Mouse (Mus musculus): Measurements from ENCODE around the gene Hadh. TPM values are rescaled to one million over a fixed set of nuclear protein-coding genes. Genes with fewer than 3 reads are reported as not detected.

The Hadh gene
- total RNA-seq (2014; fragmentation: Nextera tagmentation) = 28.2 and 31.9 TPM in 2 replicates
- total RNA-seq (2017) = 44.7 and 49.6 TPM in 2 replicates

DNA sequence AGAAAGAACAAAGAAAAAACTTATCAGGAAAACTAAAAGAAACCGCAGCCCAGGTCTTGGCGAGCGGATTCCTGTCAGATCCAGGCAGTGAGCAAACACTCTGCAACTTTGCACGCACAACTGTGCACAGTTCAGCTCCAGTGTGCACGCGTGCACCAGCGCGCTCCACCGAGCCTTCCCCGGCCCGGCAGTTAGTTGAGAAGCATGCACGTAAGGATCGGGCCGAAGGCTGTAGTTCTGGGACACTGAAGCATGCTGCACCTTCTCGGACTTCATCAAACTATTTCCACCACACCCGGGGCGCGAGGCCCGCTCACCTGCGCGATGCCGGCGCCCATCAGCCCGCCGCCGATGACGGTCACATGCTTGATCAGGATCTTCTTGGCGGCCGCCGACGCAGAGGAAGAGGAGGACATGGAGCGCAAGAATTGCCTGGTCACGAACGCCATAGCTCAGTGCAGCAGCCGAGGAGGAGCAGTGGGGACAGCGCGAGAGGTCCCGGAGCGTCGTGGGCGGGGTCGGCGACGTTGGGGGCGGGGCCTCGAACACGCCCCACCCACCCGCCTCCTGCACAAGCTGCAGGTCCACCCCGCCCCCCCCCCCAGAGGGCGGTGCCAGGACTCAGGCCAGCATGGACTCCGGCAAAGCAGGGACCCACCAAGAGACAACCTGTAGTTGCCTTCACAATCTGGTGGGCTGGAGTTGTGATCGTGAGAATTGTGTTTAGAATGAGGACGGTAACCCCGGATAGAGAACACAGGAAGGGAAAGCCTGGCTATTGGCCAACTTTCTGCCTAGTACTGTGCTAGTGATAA lies at the start of gene Hadh:
Gene Hadh, minus strand, starts transcription at position 543 of the 815 bp plus-strand sequence.
- ATAC-seq (replicated peaks; ENCODE audit: low FRiP score, low TSS enrichment, poor library complexity, severe bottlenecking) = peak; percentile 83

DNA sequence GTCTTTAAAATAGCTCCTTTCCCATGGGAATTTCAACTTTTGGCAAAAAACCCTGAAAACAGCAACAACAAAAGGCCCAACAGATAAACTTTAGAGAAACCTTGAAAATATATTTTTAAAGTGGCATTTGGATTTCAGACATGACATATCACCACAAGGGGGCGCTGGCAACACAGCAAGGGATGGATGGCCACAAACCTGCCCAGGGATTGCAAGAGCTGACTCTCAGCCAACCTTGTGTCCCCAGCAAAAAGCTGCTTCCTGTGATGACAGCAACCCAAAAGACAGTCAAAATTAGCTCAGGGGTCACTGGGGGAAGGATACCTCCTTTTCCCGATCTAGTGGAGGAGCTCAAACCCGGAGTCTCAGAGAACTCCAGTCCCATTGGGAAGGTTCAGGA lies 48.3 kb upstream of the Hadh start:
- peak; percentile 68 for ATAC-seq (replicated peaks; ENCODE audit: low FRiP score, low TSS enrichment, poor library complexity, severe bottlenecking)

DNA sequence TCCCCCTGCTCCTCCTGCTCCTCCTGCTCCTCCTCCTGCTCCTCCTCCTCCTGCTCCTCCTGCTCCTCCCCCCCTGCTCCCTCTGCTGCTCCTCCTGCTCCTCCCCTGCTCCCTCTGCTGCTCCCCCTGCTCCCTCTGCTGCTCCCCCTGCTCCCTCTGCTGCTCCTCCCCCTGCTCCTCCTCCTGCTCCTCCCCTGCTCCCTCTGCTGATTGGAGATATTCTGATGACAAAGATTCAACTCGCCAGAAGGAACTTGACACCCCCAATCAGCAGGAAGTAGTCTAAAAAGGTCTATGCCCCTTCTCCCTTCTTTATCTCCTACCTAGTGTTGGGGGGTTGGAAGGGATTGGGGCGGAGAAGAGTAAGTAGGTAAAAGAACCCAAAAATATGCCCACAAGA lies 46.3 kb upstream of the Hadh start:
- no peak for ATAC-seq (replicated peaks; ENCODE audit: low FRiP score, low TSS enrichment, poor library complexity, severe bottlenecking)

- ATAC-seq (replicated peaks; ENCODE audit: low FRiP score, low TSS enrichment, poor library complexity, severe bottlenecking) = no peak
Measured at GRCm38 (mm10) chr3:131317126-131317525, 45.2 kb upstream of the Hadh start.

- ATAC-seq (replicated peaks; ENCODE audit: low FRiP score, low TSS enrichment, poor library complexity, severe bottlenecking) = no peak
Measured at GRCm38 (mm10) chr3:131315957-131316510, 44.1 kb upstream of the Hadh start.

DNA sequence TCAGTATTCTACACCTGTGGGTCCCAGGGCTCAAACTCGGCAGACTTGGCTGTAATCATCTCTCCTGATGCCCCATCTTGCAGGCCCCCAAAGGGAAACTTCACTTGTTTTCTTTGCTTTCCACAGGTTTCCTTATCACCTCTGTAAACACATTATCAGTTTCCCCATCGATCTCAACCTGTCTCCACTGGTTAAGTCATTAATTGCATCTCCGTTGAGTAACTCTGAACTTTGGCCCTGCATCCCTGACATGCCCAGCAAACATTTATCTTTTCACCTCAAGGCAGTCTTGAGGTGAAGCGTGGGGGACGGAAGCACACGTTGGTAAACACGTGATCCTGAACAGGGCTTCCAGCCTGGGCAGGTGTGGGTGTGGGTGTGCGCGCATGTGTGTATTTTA lies 40.4 kb upstream of the Hadh start:
- no peak for ATAC-seq (replicated peaks; ENCODE audit: low FRiP score, low TSS enrichment, poor library complexity, severe bottlenecking)

GRCm38 (mm10) chr3:131310572-131310971 lies 38.7 kb upstream of the Hadh start:
- ATAC-seq (replicated peaks; ENCODE audit: low FRiP score, low TSS enrichment, poor library complexity, severe bottlenecking) = no peak

DNA sequence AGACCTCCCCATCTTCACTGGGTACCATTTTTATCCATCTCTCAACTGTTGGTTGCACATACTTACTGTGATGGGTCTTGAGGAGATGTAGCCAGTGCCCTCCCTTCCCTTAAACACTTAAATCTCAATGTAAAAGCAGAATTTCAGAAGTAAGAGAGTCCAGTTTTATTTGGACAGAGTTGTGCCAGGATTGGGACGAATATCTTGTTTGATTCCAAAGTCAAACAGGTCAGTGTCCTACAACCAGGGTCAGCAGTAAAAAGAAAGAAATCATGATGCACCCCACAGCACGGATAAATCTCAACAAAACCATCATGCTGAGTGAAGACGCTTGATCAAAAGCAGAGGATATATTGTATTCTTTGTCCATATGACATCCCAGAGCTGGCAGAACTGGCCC lies 35.9 kb upstream of the Hadh start:
- no peak for ATAC-seq (replicated peaks; ENCODE audit: low FRiP score, low TSS enrichment, poor library complexity, severe bottlenecking)

- ATAC-seq (replicated peaks; ENCODE audit: low FRiP score, low TSS enrichment, poor library complexity, severe bottlenecking) = no peak
Measured at GRCm38 (mm10) chr3:131306255-131306654, 34.4 kb upstream of the Hadh start.

- ATAC-seq (replicated peaks; ENCODE audit: low FRiP score, low TSS enrichment, poor library complexity, severe bottlenecking) = peak; percentile 53
Measured at GRCm38 (mm10) chr3:131303320-131303714, 31.4 kb upstream of the Hadh start.

- peak; percentile 100 for ATAC-seq (replicated peaks; ENCODE audit: low FRiP score, low TSS enrichment, poor library complexity, severe bottlenecking)
Measured at GRCm38 (mm10) chr3:131302452-131303319, 30.8 kb upstream of the Hadh start, which contains the start of gene Cyp2u1. Gene Cyp2u1, minus strand, starts transcription at chr3:131303227.

GRCm38 (mm10) chr3:131299908-131300307 lies 28.0 kb upstream of the Hadh start:
- no peak for ATAC-seq (replicated peaks; ENCODE audit: low FRiP score, low TSS enrichment, poor library complexity, severe bottlenecking)

DNA sequence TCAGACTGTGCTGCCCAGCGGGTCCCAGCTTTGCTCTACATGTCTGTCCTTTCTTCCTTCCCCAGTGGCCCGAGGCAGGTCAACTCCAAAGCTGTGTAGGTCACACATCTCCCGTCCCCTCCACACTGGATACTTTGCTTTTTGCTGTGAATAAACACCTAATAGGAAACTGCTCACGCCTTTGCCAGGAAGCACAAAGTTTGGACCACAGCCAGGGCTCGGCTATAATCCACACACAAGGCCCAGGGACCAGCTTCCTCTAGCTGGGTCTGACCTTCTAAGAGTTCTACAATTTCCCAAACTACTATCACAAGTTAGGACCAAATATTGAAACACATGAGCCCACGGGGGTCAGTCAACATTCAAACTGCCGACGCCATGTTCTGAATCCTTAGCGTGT lies 27.2 kb upstream of the Hadh start:
- ATAC-seq (replicated peaks; ENCODE audit: low FRiP score, low TSS enrichment, poor library complexity, severe bottlenecking) = no peak

- ATAC-seq (replicated peaks; ENCODE audit: low FRiP score, low TSS enrichment, poor library complexity, severe bottlenecking) = no peak
Measured at GRCm38 (mm10) chr3:131296893-131297292, 25.0 kb upstream of the Hadh start.

- no peak for ATAC-seq (replicated peaks; ENCODE audit: low FRiP score, low TSS enrichment, poor library complexity, severe bottlenecking)
Measured at GRCm38 (mm10) chr3:131295513-131296200, 23.8 kb upstream of the Hadh start.

DNA sequence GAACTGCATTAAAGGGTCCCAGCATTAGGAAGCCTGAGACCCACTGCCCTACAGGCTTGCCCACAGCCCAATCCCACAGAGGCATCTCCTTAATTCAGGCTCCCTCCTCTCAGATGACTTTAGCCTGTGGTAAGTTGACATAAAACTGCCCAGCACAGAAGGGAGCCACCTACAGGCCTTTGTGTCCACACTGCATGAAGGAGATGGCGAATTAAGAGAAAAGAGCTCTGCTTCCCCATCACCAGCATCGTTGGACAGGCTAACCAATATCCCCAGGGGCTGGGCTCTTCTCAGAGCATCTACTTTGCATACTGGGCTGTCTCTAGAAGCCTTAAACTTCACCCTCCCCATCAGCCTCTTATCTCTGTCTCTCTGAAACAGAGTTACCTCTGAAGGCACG lies 22.6 kb upstream of the Hadh start:
- no peak for ATAC-seq (replicated peaks; ENCODE audit: low FRiP score, low TSS enrichment, poor library complexity, severe bottlenecking)

GRCm38 (mm10) chr3:131292959-131293358 lies 21.1 kb upstream of the Hadh start:
- ATAC-seq (replicated peaks; ENCODE audit: low FRiP score, low TSS enrichment, poor library complexity, severe bottlenecking) = no peak

- no peak for ATAC-seq (replicated peaks; ENCODE audit: low FRiP score, low TSS enrichment, poor library complexity, severe bottlenecking)
Measured at GRCm38 (mm10) chr3:131292349-131292748, 20.4 kb upstream of the Hadh start.

GRCm38 (mm10) chr3:131291890-131292289 lies 20.0 kb upstream of the Hadh start:
- ATAC-seq (replicated peaks; ENCODE audit: low FRiP score, low TSS enrichment, poor library complexity, severe bottlenecking) = no peak

GRCm38 (mm10) chr3:131274151-131274550 lies 2.2 kb upstream of the Hadh start:
- ATAC-seq (replicated peaks; ENCODE audit: low FRiP score, low TSS enrichment, poor library complexity, severe bottlenecking) = no peak

Measured in megakaryocyte-erythroid progenitor cell, adult 5-6 weeks (primary cell).